Mouse (Mus musculus) kidney, adult 2 months (tissue): ENCODE results near the gene Stx4a.

ENCODE experiments used
- CTCF ChIP-seq: fragments of 200-500 bp; conservative IDR thresholded peaks from 2 replicates; pipeline ENCODE4 v1.5.1; 2011; ENCODE audit warnings: low read depth, mild to moderate bottlenecking, control low read depth, low read length, moderate library complexity, mixed read lengths; ENCODE audit not compliant: insufficient read depth, insufficient read length
- POLR2A ChIP-seq: fragments of 200-500 bp; IDR thresholded peaks from one replicate; pipeline ENCODE4 v1.6.1; 2011; ENCODE audit warnings: low read depth, low read length, control low read depth

DNA sequence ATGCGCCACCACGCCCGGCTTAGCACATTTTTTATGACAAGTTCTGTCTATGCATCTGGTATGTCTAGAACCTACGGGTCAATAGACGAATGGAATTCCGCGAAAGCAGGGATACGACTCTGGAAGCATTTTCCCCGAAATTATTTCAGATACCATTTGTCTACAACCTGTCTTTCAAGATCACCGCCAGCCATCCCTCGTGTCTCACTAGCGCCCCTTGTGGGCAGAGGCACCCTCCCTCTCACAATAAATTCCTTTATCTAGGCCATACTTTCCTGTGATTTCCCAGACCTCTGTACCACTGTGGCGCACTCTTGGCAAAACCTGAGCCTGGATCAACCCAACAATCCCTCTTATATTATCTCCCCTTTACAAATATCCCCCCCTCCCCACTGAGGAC, 72.3 kb downstream of the Stx4a start:
- peak; percentile 71 for TF ChIP-seq CTCF
- TF ChIP-seq POLR2A = no peak
